Mouse (Mus musculus) neural tube, embryonic 11.5 days (tissue): Measurements from ENCODE around the gene Esd. TPM values are rescaled to one million over a fixed set of nuclear protein-coding genes. Genes with fewer than 3 reads are reported as not detected.
A peak's percentile ranks its signal among the peaks of the same experiment; 100 is the strongest.

Experiments
- ATAC-seq: fragments of 200-750 bp; cut with Nextera tagmentation; 2 replicates; pipeline ENCODE4 v1.8.0; 2017; ENCODE audit warnings: moderate number of reproducible peaks, mild to moderate bottlenecking, moderate TSS enrichment, moderate library complexity; ENCODE audit not compliant: insufficient read depth, low FRiP score, low TSS enrichment
- DNase-seq: peaks from one replicate; pipeline ENCODE4 v3.0.0-alpha.2; 2015; ENCODE audit warnings: low spot score
- H3K27ac ChIP-seq: fragments of 300-500 bp; sonication (generic); 2 replicates; pipeline ENCODE4 v1.5.1; 2014; ENCODE audit warnings: low read depth, mild to moderate bottlenecking, low read length
- H3K27me3 ChIP-seq: fragments of 300-500 bp; sonication (generic); 2 replicates; pipeline ENCODE4 v1.6.1; 2014; ENCODE audit warnings: mild to moderate bottlenecking, low read length, mixed read lengths; ENCODE audit not compliant: control insufficient read depth, insufficient read depth
- H3K36me3 ChIP-seq: fragments of 300-500 bp; sonication (generic); 2 replicates; pipeline ENCODE4 v1.6.1; 2014; ENCODE audit warnings: mild to moderate bottlenecking, low read length, moderate library complexity, mixed read lengths; ENCODE audit not compliant: control insufficient read depth, insufficient read depth
- H3K4me1 ChIP-seq: fragments of 300-500 bp; sonication (generic); 2 replicates; pipeline ENCODE4 v1.6.1; 2014; ENCODE audit warnings: low read length, mixed read lengths; ENCODE audit not compliant: control insufficient read depth, insufficient read depth
- H3K4me2 ChIP-seq: fragments of 300-500 bp; sonication (generic); 2 replicates; pipeline ENCODE4 v1.6.1; 2014; ENCODE audit warnings: low read depth, mild to moderate bottlenecking, moderate library complexity
- H3K4me3 ChIP-seq: fragments of 300-500 bp; sonication (generic); 2 replicates; pipeline ENCODE4 v1.5.1; 2014; ENCODE audit warnings: low read depth, low read length
- H3K9ac ChIP-seq: fragments of 300-500 bp; sonication (generic); 2 replicates; pipeline ENCODE4 v1.6.1; 2014; ENCODE audit warnings: mild to moderate bottlenecking, low read length
- H3K9me3 ChIP-seq: fragments of 300-500 bp; sonication (generic); 2 replicates; pipeline ENCODE4 v1.6.1; 2016; ENCODE audit warnings: low read length; ENCODE audit not compliant: control insufficient read depth
- WGBS: fragments of 180-500 bp; shearing (Covaris S2); extraction: QIAGEN DNeasy Blood & Tissue Kit; methylation state at CpG from one replicate; pipeline ENCODE4 v1.1.7; 2014; 5-methylcytosine and 5-hydroxymethylcytosine counted together
- polyA plus RNA-seq: library from polyadenylated mRNA; unstranded; fragments of >200 nt; fragmentation: Nextera tagmentation; extraction: Ambion mirVana; gene quantifications from 2 replicates; pipeline ENCODE4 v1.2.1, GENCODE M21; 2014

Gene Esd
- polyA plus RNA-seq, 1 experiment from 2014 or later = 351 TPM

DNA sequence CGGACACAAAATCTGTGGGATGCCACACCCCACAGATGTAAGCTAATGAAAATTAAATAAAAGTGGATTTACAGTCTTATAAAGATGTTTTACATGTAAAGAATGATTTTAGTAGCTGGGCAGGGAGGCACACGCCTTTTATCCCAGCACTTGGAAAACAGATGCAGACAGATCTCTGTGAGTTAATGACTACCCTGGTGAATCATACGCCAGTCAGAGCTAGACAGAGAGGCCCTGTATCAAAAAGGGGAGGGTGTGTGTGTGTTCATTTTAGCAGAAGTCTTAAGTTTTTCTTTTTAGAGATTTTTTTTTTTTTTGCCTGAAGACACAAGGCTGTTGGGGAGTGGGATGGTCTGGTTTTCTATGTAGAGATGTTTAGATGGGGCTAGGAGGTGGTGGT is 55.6 kb downstream of the Esd start:
- Histone ChIP-seq H3K9me3 (no peaks in the 10 kb centered on the region), H3K9ac (no peak overlapping the region), H3K27me3 (no peaks in the 10 kb centered on the region), H3K4me2 (no peak overlapping the region), H3K4me1 (0 out of 2 replicates have a peak, but pooled peaks cover 4% of the 10 kb centered on the region), H3K4me3 (no peak overlapping the region), H3K27ac (no peak overlapping the region), H3K36me3 (no peaks in the 10 kb centered on the region)
- 89% methylated on average over 3 of the region's 3 CpGs for WGBS
- no peak for ATAC-seq
- DNase-seq = no peak

- Histone ChIP-seq H3K9me3 (no peaks in the 10 kb centered on the region), H3K4me2 (no peak overlapping the region), H3K4me1 (0 out of 2 replicates have a peak, but pooled peaks cover 4% of the 10 kb centered on the region), H3K36me3 (no peaks in the 10 kb centered on the region), H3K4me3 (no peak overlapping the region), H3K9ac (no peak overlapping the region), H3K27ac (no peak overlapping the region), H3K27me3 (no peaks in the 10 kb centered on the region)
- ATAC-seq (no peak), DNase-seq (no peak)
- WGBS = 90% methylated on average over 8 of the region's 8 CpGs
These were observed 56.7 kb downstream of the Esd start for GRCm38 (mm10) chr14:74788766-74789165.

- DNase-seq (no peak), ATAC-seq (no peak; the same call in 1 of the 2 replicates)
- Histone ChIP-seq H3K4me3 (no peak overlapping the region), H3K27me3 (no peaks in the 10 kb centered on the region), H3K4me1 (0 out of 2 replicates have a peak, but pooled peaks cover 4% of the 10 kb centered on the region), H3K9ac (no peak overlapping the region), H3K9me3 (no peaks in the 10 kb centered on the region), H3K4me2 (no peak overlapping the region), H3K36me3 (no peaks in the 10 kb centered on the region), H3K27ac (no peak overlapping the region)
- 49% methylated on average over 5 of the region's 5 CpGs for WGBS
These were observed 58.4 kb downstream of the Esd start for GRCm38 (mm10) chr14:74790535-74790934.

- Histone ChIP-seq H3K9ac (no peak overlapping the region), H3K4me1 (peaks cover 7% of the 10 kb centered on the region), H3K4me3 (no peak overlapping the region), H3K27me3 (no peaks in the 10 kb centered on the region), H3K9me3 (no peaks in the 10 kb centered on the region), H3K27ac (no peak overlapping the region), H3K36me3 (no peaks in the 10 kb centered on the region), H3K4me2 (no peak overlapping the region)
- ATAC-seq = no peak
- no peak for DNase-seq
- 78% methylated on average over 6 of the region's 6 CpGs for WGBS
These were observed 60.7 kb downstream of the Esd start for GRCm38 (mm10) chr14:74792793-74793192.

DNA sequence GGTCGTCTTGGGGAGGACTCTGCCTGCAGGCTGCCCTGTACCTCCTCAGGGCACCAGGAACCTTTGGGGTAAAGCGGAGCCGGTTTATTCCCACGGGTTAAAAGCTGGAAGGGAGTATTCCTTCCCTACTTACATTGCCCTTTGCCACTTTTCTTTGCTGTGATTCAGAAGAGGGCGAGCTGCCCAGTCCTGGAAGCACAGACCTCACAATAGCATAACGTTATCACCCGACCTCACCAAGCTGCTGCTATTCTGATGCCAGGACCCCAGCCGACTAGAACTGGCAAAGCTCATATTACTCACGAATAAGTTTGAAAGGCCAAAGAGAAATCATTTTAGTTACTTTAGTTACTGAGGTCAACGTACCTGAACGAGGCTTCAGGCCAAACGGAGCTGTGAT is 62.8 kb downstream of the Esd start:
- H3K4me2 ChIP-seq = no peak overlapping the region
- H3K27ac ChIP-seq = no peak overlapping the region
- no peak overlapping the region for H3K9ac ChIP-seq
- H3K4me3 ChIP-seq = no peak overlapping the region
- H3K27me3 ChIP-seq = no peaks in the 10 kb centered on the region
- peaks cover 14% of the 10 kb centered on the region for H3K4me1 ChIP-seq
- no peaks in the 10 kb centered on the region for H3K36me3 ChIP-seq
- no peaks in the 10 kb centered on the region for H3K9me3 ChIP-seq
- WGBS = 78% methylated on average over 12 of the region's 12 CpGs
- ATAC-seq = no peak
- DNase-seq = no peak

DNA sequence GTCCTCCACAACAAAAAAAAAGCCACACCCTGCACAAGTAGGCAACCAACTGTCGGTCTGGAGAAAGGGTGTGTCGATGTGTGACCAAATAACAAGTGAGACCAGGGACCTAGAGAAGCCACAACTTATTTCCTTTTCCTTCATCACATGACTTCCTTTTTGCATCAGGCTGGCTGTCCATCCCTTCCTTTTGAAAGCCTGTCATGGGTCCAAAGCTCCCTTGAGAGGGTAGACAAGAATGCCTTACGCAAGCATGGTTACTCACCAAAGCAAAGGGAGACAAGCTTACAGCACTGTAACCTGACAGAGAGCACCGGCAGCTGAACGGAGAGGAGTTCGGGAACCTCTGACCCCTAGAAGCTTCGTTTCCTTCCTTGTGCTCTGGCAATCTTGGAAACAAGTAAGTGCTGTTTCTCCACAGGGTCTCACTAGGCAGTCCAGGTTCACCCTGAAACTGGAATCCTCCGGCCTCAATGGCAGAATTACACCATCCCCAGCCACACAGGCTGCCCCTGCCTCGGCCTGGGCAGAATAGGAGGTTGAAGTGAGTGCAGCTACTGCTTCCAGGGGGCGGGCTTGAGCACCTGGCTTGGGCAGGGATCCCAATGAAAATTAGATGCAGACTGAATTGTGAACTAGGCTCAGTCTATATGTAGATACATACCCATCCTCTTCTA is 65.4 kb downstream of the Esd start:
- 87% methylated on average over 10 of the region's 10 CpGs for WGBS
- Histone ChIP-seq H3K36me3 (no peaks in the 10 kb centered on the region), H3K4me2 (no peak overlapping the region), H3K4me1 (peaks cover 10% of the 10 kb centered on the region), H3K27me3 (no peaks in the 10 kb centered on the region), H3K9ac (no peak overlapping the region), H3K9me3 (no peaks in the 10 kb centered on the region), H3K4me3 (no peak overlapping the region), H3K27ac (peak overlapping the region; percentile 64; the same call in 1 of the 2 replicates)
- DNase-seq (peak; percentile 56), ATAC-seq (peak; percentile 83)

- ATAC-seq = peak; percentile 95
- DNase-seq = no peak
- Histone ChIP-seq H3K36me3 (no peaks in the 10 kb centered on the region), H3K4me3 (no peak overlapping the region), H3K9me3 (no peaks in the 10 kb centered on the region), H3K4me1 (peaks cover 10% of the 10 kb centered on the region), H3K27me3 (no peaks in the 10 kb centered on the region), H3K9ac (no peak overlapping the region), H3K27ac (peak overlapping the region; percentile 64; the same call in 1 of the 2 replicates), H3K4me2 (no peak overlapping the region)
- 61% methylated on average over 16 of the region's 16 CpGs for WGBS
These were observed 66.2 kb downstream of the Esd start for GRCm38 (mm10) chr14:74798063-74798890.
